Mouse (Mus musculus): ENCODE data around the gene Cubn.

- TF ChIP-seq RCOR1 (conservative IDR thresholded peaks at IDR 0.05; ENCODE audit: low read depth, low read length) (no peak), UBTF (IDR thresholded peaks at IDR 0.05; ENCODE audit: low read depth, low read length) (no peak), EP300 (IDR thresholded peaks at IDR 0.05; ENCODE audit: low read length) (no peak), CTCF (conservative IDR thresholded peaks at IDR 0.05 in 1 of 2, IDR thresholded peaks at IDR 0.05 in 1 of 2; ENCODE audit: low read depth in 2 of 2, low read length in 2 of 2) (no peak), POLR2A (IDR thresholded peaks at IDR 0.05; ENCODE audit: low read depth, low read length) (no peak), NELFE (IDR thresholded peaks at IDR 0.05; ENCODE audit: low read depth, low read length) (no peak), POLR2AphosphoS2 (IDR thresholded peaks at IDR 0.05; ENCODE audit: low read depth, low read length) (no peak), MAZ (IDR thresholded peaks at IDR 0.05; ENCODE audit: low read depth, low read length) (no peak), ZMIZ1 (IDR thresholded peaks at IDR 0.05; ENCODE audit: low read depth, low read length) (no peak), ZC3H11A (IDR thresholded peaks at IDR 0.05; ENCODE audit: low read depth, low read length) (no peak), IRF4 (IDR thresholded peaks at IDR 0.05; ENCODE audit: low read depth, low read length) (no peak), E2F4 (IDR thresholded peaks at IDR 0.05; ENCODE audit: insufficient replicate concordance, low read depth, low read length) (no peak), ZKSCAN1 (IDR thresholded peaks at IDR 0.05; ENCODE audit: borderline replicate concordance, low read depth, low read length) (no peak)
These were observed 37.8 kb upstream of the Cubn start for GRCm38 (mm10) chr2:13529253-13529933.
